Mouse (Mus musculus) G1E (cell line): ENCODE measurements around the gene Zranb3. TPM values are rescaled to one million over a fixed set of nuclear protein-coding genes. Genes with fewer than 3 reads are reported as not detected.

Experiments
- ATAC-seq: 2 replicates; pipeline ENCODE4 v1.8.0; 2016; ENCODE audit warnings: mild to moderate bottlenecking; ENCODE audit not compliant: insufficient number of reproducible peaks, poor library complexity, low FRiP score, severe bottlenecking; ENCODE audit errors: extremely low read depth
- DNase-seq: peaks from one replicate; pipeline ENCODE4 v3.0.0; 2012; ENCODE audit warnings: low spot score
- H3K27me3 ChIP-seq: 2 replicates; pipeline ENCODE4 v1.6.1; 2012; ENCODE audit warnings: mild to moderate bottlenecking, low read length, inconsistent platforms; ENCODE audit not compliant: insufficient read depth
- H3K36me3 ChIP-seq: replicated peaks from 2 replicates; pipeline ENCODE3; 2012; ENCODE audit warnings: mild to moderate bottlenecking, inconsistent platforms
- H3K4me1 ChIP-seq: 2 replicates; pipeline ENCODE4 v1.6.1; 2012; ENCODE audit warnings: low read depth, low read length, inconsistent platforms, mixed read lengths; ENCODE audit not compliant: insufficient read depth
- H3K4me3 ChIP-seq: 2 replicates; pipeline ENCODE4 v1.5.1; 2012; ENCODE audit warnings: low read depth, mild to moderate bottlenecking, inconsistent platforms, low read length, moderate library complexity, mixed read lengths
- H3K9me3 ChIP-seq: replicated peaks from 2 replicates; pipeline ENCODE4 v1.6.1; 2012; ENCODE audit warnings: inconsistent platforms
- CTCF ChIP-seq: IDR thresholded peaks from 2 replicates; pipeline ENCODE4 v1.5.1; 2012; ENCODE audit warnings: low read depth, low read length, inconsistent platforms, mixed read lengths
- GATA1 ChIP-seq: IDR thresholded peaks from 2 replicates; pipeline ENCODE4 v1.6.1; 2012; ENCODE audit warnings: borderline replicate concordance, low read length, inconsistent platforms, mixed read lengths
- GATA2 ChIP-seq: IDR thresholded peaks from 2 replicates; pipeline ENCODE4 v1.6.1; 2012; ENCODE audit warnings: low read depth, low read length, inconsistent platforms, borderline replicate concordance
- POLR2AphosphoS5 ChIP-seq: IDR thresholded peaks from 2 replicates; pipeline ENCODE4 v1.6.1; 2012; ENCODE audit warnings: low read depth, low read length, inconsistent platforms; ENCODE audit not compliant: insufficient replicate concordance
- TAL1 ChIP-seq: conservative IDR thresholded peaks from 2 replicates; pipeline ENCODE4 v1.6.1; 2012; ENCODE audit warnings: low read depth, low read length, inconsistent platforms, mixed read lengths
- polyA plus RNA-seq: library from polyadenylated mRNA; stranded (reverse); fragments of >175 nt; gene quantifications from 2 replicates; pipeline ENCODE4 v1.2.3, GENCODE M21; 2012
- total RNA-seq, 2 experiments: library from RNA; stranded (forward) in 1 of 2; stranded (reverse) in 1 of 2; fragments of 200-1000 nt in 1 of 2; fragments of >200 nt in 1 of 2; fragmentation: Nextera tagmentation in 1 of 2; gene quantifications; 2 replicates each; pipeline ENCODE4 v1.2.3; 2014 to 2017

Zranb3 gene
- total and polyA plus RNA-seq, 3 experiments, result 1.9 to 29.3 (median 28.1) TPM

- no peak for ATAC-seq
These were observed 40.7 kb downstream of the Zranb3 start for GRCm38 (mm10) chr1:128062167-128062566.

GRCm38 (mm10) chr1:128061401-128061800, 41.4 kb downstream of the Zranb3 start:
- no peak for ATAC-seq
- TF ChIP-seq CTCF (no peak), TAL1 (no peak), GATA1 (no peak), POLR2AphosphoS5 (no peak), GATA2 (no peak)
- DNase-seq, result no peak
- peaks cover 14% of the 10 kb centered on the region for H3K36me3 ChIP-seq
- H3K4me1 ChIP-seq, result peaks cover 3% of the 10 kb centered on the region; the same call in 1 of the 2 replicates
- no peak overlapping the region for H3K4me3 ChIP-seq
- H3K27me3 ChIP-seq, result no peaks in the 10 kb centered on the region
- no peaks in the 10 kb centered on the region for H3K9me3 ChIP-seq

More at GRCm38 (mm10) chr1:128062167-128062566, 40.7 kb downstream of the Zranb3 start:
- peaks cover 16% of the 10 kb centered on the region for H3K36me3 ChIP-seq
- H3K9me3 ChIP-seq, result peaks cover 3% of the 10 kb centered on the region
- no peak for TF ChIP-seq GATA2
- no peak for TF ChIP-seq TAL1
- TF ChIP-seq GATA1, result no peak
- no peak for TF ChIP-seq CTCF
- no peaks in the 10 kb centered on the region for H3K27me3 ChIP-seq
- peaks cover 2% of the 10 kb centered on the region; the same call in 1 of the 2 replicates for H3K4me1 ChIP-seq
- H3K4me3 ChIP-seq, result no peak overlapping the region
- no peak for DNase-seq

- TF ChIP-seq CTCF (no peak), GATA1 (no peak), POLR2AphosphoS5 (no peak), TAL1 (no peak), GATA2 (no peak)
- H3K4me3 ChIP-seq, result no peak overlapping the region
- DNase-seq (no peak), ATAC-seq (no peak)
- peaks cover 3% of the 10 kb centered on the region; the same call in 1 of the 2 replicates for H3K4me1 ChIP-seq
- H3K27me3 ChIP-seq, result no peaks in the 10 kb centered on the region
- H3K9me3 ChIP-seq, result no peaks in the 10 kb centered on the region
- H3K36me3 ChIP-seq, result peaks cover 17% of the 10 kb centered on the region
These were observed 42.0 kb downstream of the Zranb3 start for GRCm38 (mm10) chr1:128060655-128061344.

GRCm38 (mm10) chr1:128058625-128059024, 44.2 kb downstream of the Zranb3 start:
- Histone ChIP-seq H3K9me3 (no peaks in the 10 kb centered on the region), H3K27me3 (no peaks in the 10 kb centered on the region), H3K36me3 (peaks cover 23% of the 10 kb centered on the region), H3K4me3 (no peak overlapping the region), H3K4me1 (peaks cover 3% of the 10 kb centered on the region; the same call in 1 of the 2 replicates)
- DNase-seq, result no peak
- no peak for ATAC-seq
- no peak for TF ChIP-seq POLR2AphosphoS5
- TF ChIP-seq GATA2, result no peak
- no peak for TF ChIP-seq GATA1
- TF ChIP-seq CTCF, result no peak
- TF ChIP-seq TAL1, result no peak

- H3K9me3 ChIP-seq, result no peaks in the 10 kb centered on the region
- DNase-seq (no peak), ATAC-seq (no peak)
- TF ChIP-seq CTCF, result no peak
- TF ChIP-seq TAL1, result no peak
- H3K4me3 ChIP-seq, result no peak overlapping the region
- H3K27me3 ChIP-seq, result no peaks in the 10 kb centered on the region
- H3K36me3 ChIP-seq, result peaks cover 22% of the 10 kb centered on the region
- H3K4me1 ChIP-seq, result peaks cover 3% of the 10 kb centered on the region; the same call in 1 of the 2 replicates
These were observed 45.6 kb downstream of the Zranb3 start for GRCm38 (mm10) chr1:128057269-128057668.

GRCm38 (mm10) chr1:128046920-128047319, 55.9 kb downstream of the Zranb3 start:
- Histone ChIP-seq H3K4me1 (no peaks in the 10 kb centered on the region), H3K9me3 (no peaks in the 10 kb centered on the region), H3K36me3 (peaks cover 10% of the 10 kb centered on the region), H3K4me3 (no peak overlapping the region), H3K27me3 (no peaks in the 10 kb centered on the region)
- no peak for DNase-seq
- ATAC-seq, result no peak
- TF ChIP-seq TAL1, result no peak
- no peak for TF ChIP-seq GATA2
- TF ChIP-seq POLR2AphosphoS5, result no peak
- TF ChIP-seq CTCF, result no peak
- no peak for TF ChIP-seq GATA1

- Histone ChIP-seq H3K36me3 (peaks cover 12% of the 10 kb centered on the region), H3K9me3 (no peaks in the 10 kb centered on the region), H3K4me3 (no peak overlapping the region), H3K27me3 (no peaks in the 10 kb centered on the region), H3K4me1 (0 out of 2 replicates have a peak, but pooled peaks cover under 1% of the 10 kb centered on the region)
- TF ChIP-seq POLR2AphosphoS5 (no peak), CTCF (no peak), GATA1 (no peak), GATA2 (no peak), TAL1 (no peak)
- DNase-seq, result no peak
- no peak for ATAC-seq
These were observed 56.4 kb downstream of the Zranb3 start for GRCm38 (mm10) chr1:128046455-128046854.
